Mouse (Mus musculus) small intestine, adult 2 months (tissue): ENCODE results near the gene Lsm14b.

Experiments used
- CTCF ChIP-seq: fragments of 200-500 bp; IDR thresholded peaks from 2 replicates; pipeline ENCODE4 v1.5.1; 2012; ENCODE audit warnings: low read depth, mild to moderate bottlenecking, control low read depth, inconsistent platforms, low read length, moderate library complexity, mixed read lengths; ENCODE audit not compliant: insufficient replicate concordance, insufficient read length; ENCODE audit errors: extremely low read depth
- POLR2A ChIP-seq: fragments of 200-500 bp; IDR thresholded peaks from 2 replicates; pipeline ENCODE4 v1.6.1; 2012; ENCODE audit warnings: low read depth, mild to moderate bottlenecking, control low read depth, inconsistent platforms, low read length, moderate library complexity

- TF ChIP-seq CTCF = no peak
- TF ChIP-seq POLR2A = no peak
Observed at GRCm38 (mm10) chr2:179998431-179998830, 26.4 kb upstream of the Lsm14b start.
